Mouse (Mus musculus): ENCODE results near the gene Ctdsp2.
A peak's percentile ranks its signal among the peaks of the same experiment; 100 is the strongest.

The Ctdsp2 gene

DNA sequence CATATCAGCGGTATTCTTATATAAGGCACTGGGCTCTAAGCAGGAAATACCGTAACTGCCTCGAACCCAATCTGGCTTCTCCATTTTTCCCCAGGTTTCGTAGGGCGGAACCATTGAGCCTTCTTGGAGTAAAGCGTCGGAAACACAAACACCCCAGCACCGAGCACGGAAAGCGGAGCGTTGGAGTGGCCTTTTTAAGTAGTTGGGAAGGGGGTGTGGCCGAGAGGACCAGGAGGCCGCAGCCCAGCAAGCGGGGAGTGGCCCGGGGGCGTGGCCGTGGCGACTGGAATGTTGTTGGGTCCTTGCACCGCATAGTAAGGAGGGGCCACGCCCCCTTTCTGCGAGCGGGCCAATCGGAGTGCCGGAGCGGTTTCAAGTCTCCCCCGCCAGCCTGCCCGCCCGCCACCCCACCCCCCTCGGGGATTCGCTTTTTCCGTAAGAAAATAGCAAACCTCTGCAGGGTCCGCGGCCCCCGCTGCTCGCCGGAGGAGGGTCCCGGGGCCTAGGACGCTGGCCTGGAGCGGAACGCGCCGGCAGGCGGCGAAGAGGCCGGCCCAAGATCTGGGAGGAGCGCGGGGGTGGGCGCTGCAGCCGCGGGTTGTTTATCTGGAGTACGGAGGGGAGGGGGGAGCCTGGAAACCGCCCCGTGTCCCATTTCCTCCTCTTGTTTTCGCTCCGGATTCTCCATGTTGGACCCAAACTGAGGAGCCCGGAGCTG lies at the start of gene Ctdsp2:
Ctdsp2 (plus strand) TSS at position 441 of the 718 bp plus-strand sequence.
- peak; percentile 99 for DNase-seq (ENCODE audit: low spot score in 2 of 2)

DNA sequence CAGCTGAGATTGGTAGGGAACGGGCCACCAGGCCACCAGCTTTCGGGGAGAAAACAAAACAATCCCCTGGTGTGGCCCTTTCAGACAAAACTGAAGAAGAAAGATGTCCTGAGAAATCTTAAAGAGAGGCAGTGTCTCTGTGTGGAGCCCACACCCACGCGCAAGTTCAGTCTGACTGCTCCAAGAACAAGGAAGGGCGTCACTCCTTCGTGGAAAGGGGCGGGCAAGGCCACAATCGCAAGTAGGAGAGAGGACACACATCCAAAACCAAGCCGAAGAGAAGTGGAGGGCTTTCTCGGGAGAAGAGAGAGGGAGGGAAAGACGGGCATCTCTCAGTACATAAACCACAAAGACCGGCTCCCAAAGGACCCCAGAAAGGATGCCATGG lies 49.7 kb upstream of the Ctdsp2 start:
- peak in 1 of 2 experiments; percentile 47 for DNase-seq (ENCODE audit: low spot score in 2 of 2)

DNA sequence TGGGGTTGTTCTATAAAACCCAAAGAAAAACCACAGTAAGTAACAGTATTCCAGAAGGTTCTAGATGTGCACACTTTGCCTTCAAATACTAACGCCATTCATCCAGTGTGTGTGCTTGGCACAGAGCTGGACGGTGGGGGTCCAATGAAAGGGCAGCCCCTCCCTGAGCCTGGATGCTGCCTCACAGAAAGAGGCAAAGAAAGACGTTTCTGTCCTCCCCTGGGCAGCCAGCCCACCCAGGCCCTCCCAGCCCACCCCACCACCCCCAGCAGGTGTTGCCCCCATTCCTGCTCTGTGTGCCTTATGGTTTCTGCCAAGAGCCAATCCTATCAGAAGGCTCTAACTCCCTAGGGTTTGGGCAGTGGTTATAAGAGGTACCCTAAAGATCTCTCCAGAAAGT lies 49.0 kb upstream of the Ctdsp2 start:
- DNase-seq (ENCODE audit: low spot score in 2 of 2) = no peak

DNA sequence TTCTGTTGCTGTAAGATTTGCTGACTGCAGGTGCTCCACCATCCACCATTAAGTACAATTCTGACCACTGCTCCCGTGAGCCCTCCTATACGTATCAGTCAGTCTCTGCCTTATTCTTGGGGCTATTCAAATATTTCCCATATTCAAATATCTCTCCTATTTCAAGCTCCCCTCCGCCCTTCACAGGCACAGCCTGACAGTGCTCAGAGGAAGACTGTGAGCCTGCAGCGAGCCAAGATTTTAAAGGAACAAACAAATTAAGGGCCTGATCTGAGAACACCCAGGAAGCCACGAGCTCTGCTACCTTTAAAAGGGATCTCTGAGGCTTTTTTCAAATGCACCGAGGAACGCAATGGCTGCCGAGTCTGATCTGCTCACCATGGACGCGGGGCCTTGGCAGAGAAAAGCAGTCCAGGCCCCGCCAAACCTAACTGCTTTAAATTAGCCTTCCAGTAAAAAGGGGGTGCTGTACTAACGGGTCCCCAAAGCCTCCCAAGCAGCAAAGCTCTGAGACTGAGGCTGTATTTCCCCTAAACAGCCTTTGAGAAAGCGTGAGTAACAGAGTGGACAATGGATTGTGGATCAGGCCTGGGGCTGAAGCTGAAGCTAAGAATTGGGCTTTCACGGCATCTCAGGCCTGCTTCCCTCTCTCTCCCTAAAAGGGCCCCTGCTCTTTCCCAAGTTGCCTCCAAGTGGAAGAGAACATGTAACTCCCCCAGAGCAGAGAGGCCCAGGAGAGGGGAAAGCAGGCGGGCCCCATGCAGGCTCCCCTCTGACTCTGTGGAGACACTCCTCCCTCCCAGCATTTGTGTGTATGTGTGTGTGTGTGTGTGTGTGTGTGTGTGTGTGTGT lies 48.0 kb upstream of the Ctdsp2 start:
- no peak for DNase-seq (ENCODE audit: low spot score in 2 of 2)

DNA sequence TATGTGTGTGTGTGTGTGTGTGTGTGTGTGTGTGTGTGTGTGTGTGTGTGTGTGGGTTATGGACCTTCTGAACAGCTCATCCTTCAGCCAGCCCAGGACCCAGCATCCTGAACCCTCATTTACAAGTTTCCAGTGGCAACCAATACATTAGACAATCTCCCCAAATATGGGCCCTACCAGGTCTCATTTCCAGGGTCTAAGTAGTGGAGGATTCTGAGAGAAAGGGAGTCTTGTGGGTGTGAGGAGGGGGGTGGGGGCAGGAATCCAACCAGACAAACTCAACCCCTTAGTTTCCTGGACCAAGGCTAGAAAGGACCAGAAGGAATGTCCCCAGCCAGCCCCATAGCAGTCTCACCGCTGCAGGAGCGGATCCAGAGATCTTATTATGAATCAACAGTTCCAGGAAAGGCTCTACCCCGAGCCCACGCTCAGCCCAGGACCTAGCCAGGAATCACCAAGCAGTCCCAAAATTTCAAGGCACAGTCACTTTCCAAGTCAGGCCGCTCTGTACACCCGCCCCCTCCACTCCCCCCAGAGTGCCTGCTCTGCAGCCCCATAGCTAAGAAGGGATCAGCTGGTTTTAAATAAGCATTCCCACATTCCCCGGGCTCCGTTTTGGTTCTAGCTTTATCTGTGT lies 47.3 kb upstream of the Ctdsp2 start:
- DNase-seq (ENCODE audit: low spot score in 2 of 2) = peak; percentile 60 to 61

DNA sequence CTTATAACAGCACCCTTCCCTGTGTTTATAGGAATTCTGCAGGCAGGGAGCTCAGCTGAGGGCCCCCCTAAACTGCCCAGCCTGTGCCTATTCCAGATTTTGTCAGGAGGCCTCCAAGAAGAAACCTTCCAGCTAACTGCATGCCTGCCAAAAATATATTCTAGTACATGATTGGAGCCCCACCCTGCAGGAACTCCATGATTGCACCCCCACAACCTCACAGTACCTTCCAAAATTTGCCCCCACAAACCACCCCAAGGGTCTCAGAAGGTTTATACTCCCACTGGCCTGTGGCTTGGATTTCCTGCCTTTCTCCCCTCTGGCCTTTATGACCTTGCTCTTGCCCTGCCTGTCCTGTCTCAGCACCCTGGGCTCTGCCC lies 46.8 kb upstream of the Ctdsp2 start:
- no peak for DNase-seq (ENCODE audit: low spot score in 2 of 2)

DNA sequence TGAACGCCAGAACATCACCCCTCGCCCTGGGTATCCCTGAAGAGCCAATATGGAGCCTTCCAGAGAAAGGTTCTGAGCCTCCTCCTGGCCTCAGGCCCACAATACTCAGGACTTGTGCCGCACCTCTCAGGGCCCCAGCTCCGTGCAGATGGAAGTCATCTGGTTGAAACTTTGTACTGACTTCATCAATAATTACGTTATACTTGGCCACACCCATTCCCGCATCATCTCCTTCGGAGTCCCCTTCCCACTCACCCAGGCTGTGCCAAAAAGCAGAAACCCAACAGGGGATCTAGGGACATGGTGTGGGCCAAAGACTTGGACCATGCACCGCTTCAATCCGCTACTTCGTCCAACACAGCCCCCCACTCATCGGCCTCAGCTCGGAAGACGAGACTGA lies 44.0 kb upstream of the Ctdsp2 start:
- no peak for DNase-seq (ENCODE audit: low spot score in 2 of 2)

DNA sequence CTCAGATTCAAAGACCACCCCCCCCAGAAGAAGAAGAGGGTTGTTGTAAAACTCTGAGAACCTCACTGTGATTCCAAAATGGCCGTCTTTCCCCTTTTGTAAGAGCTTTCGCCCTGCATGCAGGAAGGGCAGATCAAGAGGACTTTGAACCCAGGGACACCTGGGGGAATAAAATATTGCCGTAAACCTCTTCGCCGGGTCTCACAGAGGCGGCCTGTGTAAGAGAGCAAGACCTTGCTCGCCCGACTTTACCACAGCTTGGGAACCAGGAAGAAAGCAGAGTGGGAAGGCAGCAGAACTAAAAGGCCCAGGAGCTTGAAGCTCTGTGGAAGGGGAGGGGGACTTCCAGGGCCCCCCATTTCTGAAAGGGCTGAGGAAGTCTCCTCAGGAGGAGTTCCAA lies 43.4 kb upstream of the Ctdsp2 start:
- no peak for DNase-seq (ENCODE audit: low spot score in 2 of 2)

DNA sequence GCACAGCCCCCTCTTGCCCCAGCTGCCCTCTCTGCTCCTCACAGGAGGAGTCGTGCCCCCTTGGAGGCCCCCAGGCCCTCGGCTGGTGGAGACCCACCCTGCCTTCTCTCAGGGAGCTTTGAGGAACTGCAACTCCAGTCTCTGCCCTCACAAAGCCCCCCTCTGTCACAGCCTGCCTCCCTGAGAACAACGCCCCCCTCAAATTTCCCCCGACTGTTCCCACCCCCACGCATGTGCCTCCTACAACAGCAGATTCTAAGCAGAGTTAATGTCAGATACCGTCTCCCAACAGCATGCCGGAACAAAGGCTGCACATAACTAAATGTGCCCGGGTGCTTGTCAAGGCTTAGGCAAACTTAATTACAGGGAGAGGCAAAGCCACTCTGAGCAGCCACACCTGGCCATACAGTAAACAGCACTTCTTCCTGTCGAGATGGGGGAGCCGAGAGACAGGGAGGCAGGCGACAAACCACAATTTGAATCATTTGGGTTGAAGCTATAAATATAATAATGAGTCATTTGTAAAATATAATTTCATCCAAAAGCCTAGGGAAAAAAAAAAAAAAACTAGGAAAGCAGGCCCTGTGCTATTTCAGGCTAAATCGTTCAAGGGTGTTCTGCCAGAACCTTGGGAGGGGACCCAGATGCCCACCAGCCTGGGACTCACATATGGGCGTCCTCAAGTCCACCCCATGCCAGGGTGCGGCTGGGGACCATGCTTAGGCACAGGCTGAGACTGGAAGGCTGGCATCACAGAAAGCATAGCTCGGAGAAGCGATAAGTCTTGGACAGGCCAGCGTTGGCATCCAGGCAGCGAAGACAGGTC lies 42.7 kb upstream of the Ctdsp2 start:
- peak; percentile 53 to 67 for DNase-seq (ENCODE audit: low spot score in 2 of 2)

DNA sequence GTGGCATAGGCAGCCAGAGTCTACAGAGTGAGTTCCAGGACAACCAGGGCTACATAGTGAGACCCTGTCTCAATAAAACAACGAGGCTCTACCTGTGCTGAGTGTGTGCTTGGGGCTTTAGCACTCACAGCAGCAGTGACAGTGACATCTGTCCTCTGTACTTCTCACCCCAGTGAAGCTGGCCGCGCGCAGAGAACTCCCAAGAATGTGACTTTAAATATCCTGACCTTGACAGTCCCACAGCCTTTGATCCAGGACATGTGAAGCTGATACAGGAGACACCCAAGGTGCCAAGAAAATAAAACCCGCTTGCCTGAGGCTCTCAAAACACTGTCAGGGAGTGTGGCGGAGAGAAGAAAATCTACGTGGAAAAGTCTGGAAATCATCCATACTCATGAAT lies 37.6 kb upstream of the Ctdsp2 start:
- no peak for DNase-seq (ENCODE audit: low spot score in 2 of 2)

DNA sequence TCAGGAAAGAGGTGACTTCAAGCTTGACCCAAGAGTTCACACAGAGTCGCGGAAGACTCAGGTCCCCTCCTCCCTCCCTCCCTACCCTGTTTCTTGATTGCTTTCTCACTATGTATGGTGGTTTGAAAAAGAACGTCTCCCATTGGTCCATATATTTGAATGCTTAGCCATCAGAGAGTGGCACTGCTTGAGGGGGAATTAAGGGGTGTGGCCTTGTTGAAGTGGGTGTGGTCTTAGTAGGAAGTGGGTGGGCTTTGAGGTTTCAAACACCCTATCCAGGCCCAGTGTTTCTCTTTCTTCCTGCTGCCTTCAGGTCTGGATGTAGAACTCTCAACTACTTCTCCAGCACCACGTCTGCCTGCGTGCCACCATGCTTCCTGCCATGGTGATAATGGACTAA lies 33.0 kb upstream of the Ctdsp2 start:
- no peak for DNase-seq (ENCODE audit: low spot score in 2 of 2)

DNA sequence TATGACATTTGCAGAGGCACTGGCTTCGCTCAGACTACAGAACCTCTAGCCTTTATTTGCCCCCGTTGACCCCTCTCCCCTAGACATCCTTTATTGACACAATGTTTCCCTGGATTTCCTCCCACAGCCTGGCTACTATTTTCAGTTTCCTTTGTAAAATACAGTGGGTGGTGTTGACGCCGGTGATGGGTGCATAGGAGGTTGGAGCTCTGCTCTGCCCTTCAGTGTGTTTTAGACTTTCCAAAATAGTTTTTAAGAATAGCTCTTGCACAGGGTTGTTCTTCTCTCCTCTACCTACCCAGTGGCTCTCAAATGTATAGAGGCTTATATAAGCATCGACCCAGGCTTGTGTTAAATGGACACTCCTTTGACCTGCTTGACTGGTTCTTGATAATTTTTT lies 28.7 kb upstream of the Ctdsp2 start:
- DNase-seq (ENCODE audit: low spot score in 2 of 2) = no peak

DNA sequence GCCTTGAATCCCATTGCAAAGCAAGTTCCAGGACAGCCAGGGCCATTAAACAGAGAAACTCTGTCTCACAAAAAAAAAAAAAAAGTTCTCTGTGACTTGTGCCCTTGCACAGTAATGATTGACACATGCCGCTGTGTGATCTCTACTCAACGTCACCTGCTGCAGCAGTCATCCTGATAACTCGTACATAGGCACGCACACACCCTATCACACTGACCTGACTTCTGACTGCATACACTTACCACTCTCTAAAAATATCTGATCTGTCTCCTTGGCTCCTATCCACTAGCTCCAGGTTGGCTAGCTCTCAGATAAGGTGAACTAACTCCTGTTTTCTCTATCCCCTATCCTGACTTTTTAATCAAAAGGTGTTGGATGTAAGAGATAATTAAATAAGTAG lies 27.9 kb upstream of the Ctdsp2 start:
- no peak for DNase-seq (ENCODE audit: low spot score in 2 of 2)

DNA sequence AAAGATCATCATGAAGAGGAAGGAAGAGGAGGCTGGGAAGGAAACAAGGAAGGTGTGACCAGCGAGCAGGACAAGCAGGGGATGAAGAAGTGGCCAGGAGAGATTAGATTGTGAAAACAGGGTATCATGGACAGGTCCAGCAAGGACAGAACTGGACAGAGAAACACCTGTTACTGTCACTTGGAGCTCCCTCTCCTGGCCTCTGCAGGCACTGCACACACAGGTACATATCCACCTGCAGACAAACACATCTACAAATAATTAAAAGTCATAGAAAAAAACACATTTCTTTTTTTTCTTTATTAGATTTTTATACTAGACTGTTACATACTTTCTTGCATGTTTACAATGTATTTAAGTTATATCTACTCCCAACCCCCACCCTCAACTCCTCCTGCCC lies 26.1 kb upstream of the Ctdsp2 start:
- no peak for DNase-seq (ENCODE audit: low spot score in 2 of 2)

DNA sequence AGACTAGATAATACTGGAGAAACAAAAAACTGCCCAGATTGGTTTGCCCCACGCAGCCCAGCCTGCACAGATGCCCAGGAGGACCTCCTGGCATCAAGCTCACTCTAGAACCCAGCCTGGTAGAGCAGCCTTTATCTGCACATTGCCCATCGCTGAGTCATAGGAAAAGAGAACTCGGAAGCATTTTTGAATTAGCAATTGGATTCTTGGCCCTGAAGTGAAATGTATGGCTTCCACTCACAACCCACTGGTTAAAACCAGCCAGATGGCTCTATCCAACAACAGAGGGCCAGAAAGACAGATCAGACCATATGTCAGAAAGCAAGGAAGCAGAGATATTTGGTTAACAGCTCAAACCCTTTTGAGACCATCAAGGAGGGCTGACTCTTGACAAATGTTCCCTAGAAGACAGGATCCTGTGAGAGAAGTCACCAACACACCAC lies 25.5 kb upstream of the Ctdsp2 start:
- peak in 1 of 2 experiments; percentile 73 for DNase-seq (ENCODE audit: low spot score in 2 of 2)

DNA sequence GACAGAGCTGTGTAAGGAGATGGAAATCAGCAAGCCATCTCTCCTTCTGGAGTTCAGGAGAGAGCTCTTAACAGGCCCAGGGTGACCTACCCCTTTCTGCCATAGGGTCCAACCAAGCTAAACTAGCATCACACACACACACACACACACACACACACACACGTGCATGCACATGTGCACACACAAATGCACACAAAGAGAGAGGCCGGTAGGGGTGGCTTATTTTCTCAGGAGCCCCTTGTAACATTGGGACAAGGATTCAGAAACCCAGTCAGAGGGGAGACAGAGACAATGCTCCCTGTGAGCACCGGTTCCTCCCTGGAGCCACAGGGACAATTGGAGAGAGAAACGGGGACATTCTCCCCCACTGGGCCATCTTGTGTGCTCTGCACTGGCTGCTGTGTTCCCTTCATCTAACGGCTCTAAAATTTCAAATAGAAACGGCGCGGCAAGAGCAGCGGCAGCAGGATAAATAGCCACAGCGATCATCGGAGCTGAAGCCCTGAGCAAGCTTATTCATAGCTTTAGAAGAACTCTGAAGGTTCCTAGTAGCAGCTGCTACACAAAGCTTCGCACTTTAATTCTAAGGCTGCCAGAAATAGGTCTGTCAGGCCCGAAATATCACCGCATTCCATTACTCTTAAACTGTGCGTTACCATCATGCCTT lies 21.7 kb upstream of the Ctdsp2 start:
- DNase-seq (ENCODE audit: low spot score in 2 of 2) = no peak

DNA sequence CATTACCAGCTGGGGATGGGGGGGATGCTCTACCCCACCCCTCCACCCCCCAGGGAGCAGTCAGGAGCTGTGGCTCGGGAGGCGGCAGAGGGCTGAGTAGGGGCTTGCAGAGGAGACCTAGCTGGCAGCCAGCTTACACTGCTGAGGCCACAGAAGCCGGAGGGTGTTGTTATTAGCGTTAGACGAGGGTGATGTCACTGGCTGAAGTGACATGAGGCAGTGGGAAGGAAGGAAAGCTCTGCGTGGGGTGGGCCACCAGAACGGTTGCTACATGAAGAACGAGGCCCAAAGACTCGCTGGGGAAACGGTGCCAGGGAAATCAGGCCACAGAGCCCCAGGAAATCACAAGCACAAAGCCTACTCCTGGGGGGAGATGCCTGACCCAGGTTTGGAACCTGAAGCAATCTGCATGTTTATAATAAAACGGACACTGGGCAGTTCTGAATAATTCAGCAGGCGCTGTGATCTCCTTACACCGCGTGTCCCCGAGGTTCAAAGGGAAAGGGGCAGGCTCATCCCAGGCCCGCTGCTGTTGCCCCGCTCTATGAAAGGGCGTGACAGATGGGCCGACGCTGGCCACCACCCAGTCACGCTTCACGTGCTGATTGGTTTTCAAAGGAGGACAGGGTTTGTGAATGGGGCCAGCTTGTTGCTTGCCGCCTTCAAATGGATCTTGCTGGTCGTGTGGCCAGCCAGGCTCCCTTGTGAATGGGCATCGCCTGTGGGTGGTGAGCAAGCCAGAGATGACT lies 21.0 kb upstream of the Ctdsp2 start:
- DNase-seq (ENCODE audit: low spot score in 2 of 2) = peak; percentile 64 to 84

DNA sequence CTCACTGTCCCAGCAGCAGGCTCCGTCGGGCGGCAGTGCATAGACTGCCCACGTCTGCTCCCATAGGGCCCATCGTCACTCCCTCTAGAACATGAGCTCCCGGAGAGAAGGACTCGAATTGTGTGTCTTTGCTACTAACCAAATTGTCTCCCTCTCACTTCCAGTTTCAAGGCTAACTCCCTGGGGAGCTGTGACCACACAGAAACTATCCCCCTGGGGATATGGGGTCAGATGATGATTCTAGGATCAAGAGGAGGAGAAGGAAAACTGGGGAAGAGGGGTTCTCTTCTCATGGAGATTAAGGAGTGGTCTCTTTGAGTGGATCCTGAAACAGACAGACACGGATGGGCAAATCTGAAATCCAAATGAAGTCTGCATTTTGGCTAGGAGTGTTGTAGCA lies 18.0 kb upstream of the Ctdsp2 start:
- no peak for DNase-seq (ENCODE audit: low spot score in 2 of 2)

DNA sequence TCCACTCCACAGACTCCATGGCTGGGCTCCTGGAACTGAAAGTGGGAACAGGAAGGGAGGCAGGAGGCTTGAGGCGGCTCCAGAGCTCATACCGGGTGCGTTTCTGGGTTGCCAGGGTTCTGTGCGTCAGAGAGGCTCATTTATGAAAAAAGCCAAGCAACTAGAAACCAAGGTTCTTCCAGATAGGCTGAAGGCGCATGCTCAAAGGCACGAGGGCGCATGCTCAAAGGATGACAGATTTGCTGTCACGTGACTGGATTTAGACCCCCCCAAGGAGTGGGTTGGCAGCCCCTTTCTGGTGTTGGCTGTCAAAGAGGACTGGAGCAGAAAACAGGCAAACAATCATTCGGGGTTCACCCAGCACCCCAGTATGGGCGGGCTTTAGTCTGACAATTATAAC lies 16.8 kb upstream of the Ctdsp2 start:
- DNase-seq (ENCODE audit: low spot score in 2 of 2) = no peak

DNA sequence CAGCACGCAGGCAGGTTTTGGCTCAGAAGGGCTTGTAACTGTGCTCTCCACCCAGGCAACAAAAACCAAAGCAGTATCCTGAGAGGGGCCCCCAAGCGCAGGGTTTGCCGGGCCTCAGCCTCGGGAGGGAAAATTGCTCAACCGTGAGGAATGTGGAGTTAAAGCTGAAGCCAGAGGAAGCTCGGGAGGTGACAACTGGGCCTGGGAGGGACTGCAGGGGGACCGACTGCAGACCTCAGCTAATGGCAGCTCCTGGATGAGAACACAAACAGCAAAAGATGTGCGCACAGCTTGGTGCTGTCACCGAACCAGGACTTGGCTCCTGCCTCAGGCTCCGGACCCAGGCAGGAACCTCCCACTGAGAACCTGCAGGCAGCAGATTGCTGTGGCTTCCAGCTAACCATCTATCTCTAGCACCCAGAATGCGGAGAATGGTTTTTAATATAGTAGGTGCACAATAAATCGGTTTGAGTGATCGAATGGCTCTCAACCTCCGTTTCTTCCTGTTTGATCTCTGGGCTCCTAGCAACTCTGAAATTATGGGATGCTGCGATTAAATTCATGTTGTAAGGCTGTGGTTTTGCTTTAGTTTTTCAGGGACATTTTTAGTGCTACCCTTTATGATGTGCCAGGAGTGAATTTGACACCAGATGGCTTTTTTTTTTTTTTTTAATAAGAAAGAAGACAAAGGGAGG lies 16.1 kb upstream of the Ctdsp2 start:
- DNase-seq (ENCODE audit: low spot score in 2 of 2) = peak in 1 of 2 experiments; percentile 64

All from frontal cortex, postnatal 36 days (tissue).